Mouse (Mus musculus) limb, embryonic 11.5 days (tissue): Measurements from ENCODE around the gene Lhpp. TPM values are rescaled to one million over a fixed set of nuclear protein-coding genes. Genes with fewer than 3 reads are reported as not detected.

Experiments
- ATAC-seq: fragments of 200-750 bp; cut with Nextera tagmentation; 2 replicates; pipeline ENCODE4 v1.8.0; 2017; ENCODE audit warnings: low read depth; ENCODE audit not compliant: insufficient number of reproducible peaks, low FRiP score, low TSS enrichment
- DNase-seq: peaks from one replicate; pipeline ENCODE4 v3.0.0-alpha.2; 2015; ENCODE audit warnings: low spot score
- H3K27ac ChIP-seq: fragments of 300-500 bp; sonication (generic); replicated peaks from 2 replicates; pipeline ENCODE4 v1.5.1; 2014; ENCODE audit warnings: low read depth, mild to moderate bottlenecking, low read length
- H3K27me3 ChIP-seq: fragments of 300-500 bp; sonication (generic); 2 replicates; pipeline ENCODE4 v1.6.1; 2014; ENCODE audit warnings: mild to moderate bottlenecking, low read length, mixed read lengths; ENCODE audit not compliant: control insufficient read depth, insufficient read depth
- H3K36me3 ChIP-seq: fragments of 300-500 bp; sonication (generic); 2 replicates; pipeline ENCODE4 v1.6.1; 2014; ENCODE audit warnings: mild to moderate bottlenecking, low read length, moderate library complexity, mixed read lengths; ENCODE audit not compliant: control insufficient read depth, insufficient read depth
- H3K4me1 ChIP-seq: fragments of 300-500 bp; sonication (generic); 2 replicates; pipeline ENCODE4 v1.6.1; 2014; ENCODE audit warnings: low read length, mixed read lengths; ENCODE audit not compliant: control insufficient read depth, insufficient read depth
- H3K4me2 ChIP-seq: fragments of 300-500 bp; sonication (generic); 2 replicates; pipeline ENCODE4 v1.6.1; 2014; ENCODE audit warnings: low read depth, mild to moderate bottlenecking, moderate library complexity; ENCODE audit not compliant: severe bottlenecking
- H3K4me3 ChIP-seq: fragments of 300-500 bp; sonication (generic); 2 replicates; pipeline ENCODE4 v1.5.1; 2014; ENCODE audit warnings: low read depth, low read length
- H3K9ac ChIP-seq: fragments of 300-500 bp; sonication (generic); 2 replicates; pipeline ENCODE4 v1.6.1; 2014; ENCODE audit warnings: mild to moderate bottlenecking, low read length
- H3K9me3 ChIP-seq: fragments of 300-500 bp; sonication (generic); 2 replicates; pipeline ENCODE4 v1.6.1; 2016; ENCODE audit warnings: low read length; ENCODE audit not compliant: control insufficient read depth
- WGBS: fragments of 180-500 bp; shearing (Covaris S2); extraction: QIAGEN DNeasy Blood & Tissue Kit; methylation state at CpG from one replicate; pipeline ENCODE4 v1.1.7; 2014; 5-methylcytosine and 5-hydroxymethylcytosine counted together
- polyA plus RNA-seq: library from polyadenylated mRNA; unstranded; fragments of >200 nt; fragmentation: Nextera tagmentation; extraction: Ambion mirVana; gene quantifications from 2 replicates; pipeline ENCODE4 v1.2.1, GENCODE M21; 2014

Gene Lhpp
- polyA plus RNA-seq, 1 experiment from 2014 or later: 20.6 TPM

- no peaks in the 10 kb centered on the region for H3K27me3 ChIP-seq
- no peak overlapping the region for H3K4me3 ChIP-seq
- WGBS: 77% methylated on average over 4 of the region's 4 CpGs
- no peaks in the 10 kb centered on the region for H3K9me3 ChIP-seq
- no peaks in the 10 kb centered on the region for H3K4me1 ChIP-seq
- no peak overlapping the region for H3K9ac ChIP-seq
- no peak overlapping the region for H3K27ac ChIP-seq
- no peak overlapping the region for H3K4me2 ChIP-seq
- no peaks in the 10 kb centered on the region for H3K36me3 ChIP-seq
- ATAC-seq (no peak), DNase-seq (no peak)
Measured at GRCm38 (mm10) chr7:132729093-132729831, 118.8 kb downstream of the Lhpp start.

- no peak overlapping the region for H3K9ac ChIP-seq
- no peak overlapping the region for H3K4me3 ChIP-seq
- 85% methylated on average over 7 of the region's 7 CpGs for WGBS
- no peak for ATAC-seq
- DNase-seq: no peak
- H3K27me3 ChIP-seq: no peaks in the 10 kb centered on the region
- H3K36me3 ChIP-seq: no peaks in the 10 kb centered on the region
- H3K4me2 ChIP-seq: no peak overlapping the region
- H3K4me1 ChIP-seq: 0 out of 2 replicates have a peak, but pooled peaks cover 2% of the 10 kb centered on the region
- H3K9me3 ChIP-seq: no peaks in the 10 kb centered on the region
- H3K27ac ChIP-seq: no peak overlapping the region
Measured at GRCm38 (mm10) chr7:132730510-132730909, 120.1 kb downstream of the Lhpp start.

GRCm38 (mm10) chr7:132731558-132731957, 121.1 kb downstream of the Lhpp start:
- DNase-seq: no peak
- H3K4me1 ChIP-seq: peaks cover 11% of the 10 kb centered on the region; the same call in 1 of the 2 replicates
- no peaks in the 10 kb centered on the region for H3K36me3 ChIP-seq
- H3K9me3 ChIP-seq: no peaks in the 10 kb centered on the region
- 81% methylated on average over 6 of the region's 6 CpGs for WGBS
- no peaks in the 10 kb centered on the region for H3K27me3 ChIP-seq
- no peak overlapping the region; the same call in 1 of the 2 replicates for H3K27ac ChIP-seq
- ATAC-seq: no peak
- no peak overlapping the region for H3K4me3 ChIP-seq
- H3K4me2 ChIP-seq: no peak overlapping the region
- no peak overlapping the region for H3K9ac ChIP-seq

- Histone ChIP-seq H3K27me3 (no peaks in the 10 kb centered on the region), H3K36me3 (no peaks in the 10 kb centered on the region), H3K4me3 (no peak overlapping the region), H3K4me1 (peaks cover 14% of the 10 kb centered on the region; the same call in 1 of the 2 replicates), H3K9me3 (no peaks in the 10 kb centered on the region), H3K4me2 (no peak overlapping the region), H3K27ac (no peak overlapping the region), H3K9ac (no peak overlapping the region)
- ATAC-seq (no peak), DNase-seq (no peak)
- WGBS: 73% methylated on average over 6 of the region's 6 CpGs
Measured at GRCm38 (mm10) chr7:132732136-132732789, 121.8 kb downstream of the Lhpp start.

- H3K4me1 ChIP-seq: peaks cover 14% of the 10 kb centered on the region; the same call in 1 of the 2 replicates
- H3K9me3 ChIP-seq: no peaks in the 10 kb centered on the region
- no peak overlapping the region for H3K4me3 ChIP-seq
- H3K4me2 ChIP-seq: no peak overlapping the region
- ATAC-seq (no peak), DNase-seq (no peak)
- no peaks in the 10 kb centered on the region for H3K27me3 ChIP-seq
- WGBS: 75% methylated on average over 6 of the region's 6 CpGs
- H3K27ac ChIP-seq: no peak overlapping the region
- H3K9ac ChIP-seq: no peak overlapping the region
- no peaks in the 10 kb centered on the region for H3K36me3 ChIP-seq
Measured at GRCm38 (mm10) chr7:132733521-132733920, 123.1 kb downstream of the Lhpp start.

GRCm38 (mm10) chr7:132734222-132734621, 123.8 kb downstream of the Lhpp start:
- ATAC-seq: no peak
- H3K27ac ChIP-seq: no peak overlapping the region
- no peak overlapping the region for H3K4me3 ChIP-seq
- no peaks in the 10 kb centered on the region for H3K36me3 ChIP-seq
- H3K4me2 ChIP-seq: no peak overlapping the region
- DNase-seq: no peak
- H3K4me1 ChIP-seq: peaks cover 14% of the 10 kb centered on the region; the same call in 1 of the 2 replicates
- no peaks in the 10 kb centered on the region for H3K27me3 ChIP-seq
- no peaks in the 10 kb centered on the region for H3K9me3 ChIP-seq
- no peak overlapping the region for H3K9ac ChIP-seq
- WGBS: 77% methylated on average over 9 of the region's 9 CpGs

- Histone ChIP-seq H3K9ac (no peak overlapping the region), H3K4me1 (peaks cover 14% of the 10 kb centered on the region; the same call in 1 of the 2 replicates), H3K4me2 (no peak overlapping the region), H3K27ac (no peak overlapping the region), H3K27me3 (no peaks in the 10 kb centered on the region), H3K4me3 (no peak overlapping the region), H3K9me3 (no peaks in the 10 kb centered on the region), H3K36me3 (no peaks in the 10 kb centered on the region)
- DNase-seq (peak; percentile 41), ATAC-seq (no peak)
- 49% methylated on average over 5 of the region's 5 CpGs for WGBS
Measured at GRCm38 (mm10) chr7:132735145-132735544, 124.7 kb downstream of the Lhpp start.

- Histone ChIP-seq H3K27ac (no peak overlapping the region), H3K4me1 (peaks cover 14% of the 10 kb centered on the region; the same call in 1 of the 2 replicates), H3K4me3 (no peak overlapping the region), H3K27me3 (no peaks in the 10 kb centered on the region), H3K9me3 (no peaks in the 10 kb centered on the region), H3K4me2 (no peak overlapping the region), H3K36me3 (no peaks in the 10 kb centered on the region), H3K9ac (no peak overlapping the region)
- DNase-seq (peak; percentile 38), ATAC-seq (no peak)
- WGBS: 63% methylated on average over 17 of the region's 17 CpGs
Measured at GRCm38 (mm10) chr7:132736099-132736862, 125.8 kb downstream of the Lhpp start.
